Mouse (Mus musculus): ENCODE data around the gene Tmem47. TPM values are rescaled to one million over a fixed set of nuclear protein-coding genes. Genes with fewer than 3 reads are reported as not detected.

Gene Tmem47
- total and polyA plus RNA-seq, 3 experiments = not detected

DNA sequence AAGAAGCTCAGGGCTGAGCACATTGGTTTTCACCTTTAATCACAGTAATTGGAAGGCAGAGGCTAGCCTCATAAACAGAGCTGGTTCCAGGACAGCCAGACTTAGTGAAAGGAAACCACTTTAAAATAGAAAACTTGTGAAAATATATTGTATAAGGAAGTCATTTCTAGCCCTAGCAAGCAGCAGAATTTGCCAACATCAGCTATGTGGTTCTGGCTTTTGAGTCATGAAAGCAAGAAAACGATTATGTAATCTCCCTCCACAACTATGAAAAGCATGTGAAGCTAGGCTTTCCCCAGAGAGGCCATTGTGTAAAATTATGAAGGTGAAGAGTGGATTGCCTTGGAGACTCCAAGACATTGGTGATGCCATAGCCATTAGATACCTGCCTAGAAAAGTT lies 76.9 kb downstream of the Tmem47 start:
- H3K36me3 ChIP-seq (replicated peaks in 1 of 2; ENCODE audit: control insufficient read depth in 1 of 2, insufficient read depth in 1 of 2, low read length in 1 of 2) = no peaks in the 10 kb centered on the region
- no peak overlapping the region for H3K9ac ChIP-seq (ENCODE audit: insufficient read depth, low read depth)
- H3K9me3 ChIP-seq (replicated peaks; ENCODE audit: low read length) = no peaks in the 10 kb centered on the region
- H3K4me3 ChIP-seq (replicated peaks in 1 of 3; ENCODE audit: low read depth in 2 of 3, low read length in 2 of 3, poor library complexity in 1 of 3) = no peak overlapping the region
- H3K4me1 ChIP-seq (ENCODE audit: control insufficient read depth in 1 of 2, insufficient read depth in 2 of 2) = no peaks in the 10 kb centered on the region
- dilution Hi-C loops (cut with MboI; ENCODE audit: extremely low pct_ligation_motif_present, extremely low pct_unique_long_range_greater_than_20kb, low sequenced_read_pairs) = no loop called here
- no peak overlapping the region for H3K27ac ChIP-seq (ENCODE audit: insufficient read depth, low read depth)
- in situ Hi-C loops (cut with MboI; ENCODE audit: low pct_ligation_motif_present, low pct_unique_long_range_greater_than_20kb, low sequenced_read_pairs) = no loop called here
- H3K79me2 ChIP-seq (replicated peaks; ENCODE audit: control insufficient read depth, extremely low read depth, insufficient read depth, poor library complexity, severe bottlenecking) = no peaks in the 10 kb centered on the region
- H3K27me3 ChIP-seq (replicated peaks) = no peaks in the 10 kb centered on the region
- no peak overlapping the region for H3K4me2 ChIP-seq (ENCODE audit: insufficient read depth, low read depth, poor library complexity, severe bottlenecking)
- DNase-seq (ENCODE audit: extremely low read depth) = no peak
- TF ChIP-seq CTCF (conservative IDR thresholded peaks at IDR 0.05 in 1 of 2, IDR thresholded peaks at IDR 0.05 in 1 of 2; ENCODE audit: low read depth in 2 of 2, low read length in 2 of 2) (no peak), ELF1 (IDR thresholded peaks at IDR 0.05; ENCODE audit: low read depth, low read length) (no peak), MAZ (IDR thresholded peaks at IDR 0.05; ENCODE audit: low read depth, low read length) (no peak), HCFC1 (IDR thresholded peaks at IDR 0.05; ENCODE audit: low read depth, low read length) (no peak), USF1 (IDR thresholded peaks at IDR 0.05; ENCODE audit: low read depth, low read length) (no peak), ETS1 (conservative IDR thresholded peaks at IDR 0.05; ENCODE audit: low read depth, low read length) (no peak), CHD2 (IDR thresholded peaks at IDR 0.05; ENCODE audit: low read length) (no peak), ZC3H11A (IDR thresholded peaks at IDR 0.05; ENCODE audit: low read depth, low read length) (no peak), POLR2AphosphoS2 (IDR thresholded peaks at IDR 0.05; ENCODE audit: low read depth, low read length) (no peak), USF2 (conservative IDR thresholded peaks at IDR 0.05; ENCODE audit: low read depth, low read length) (no peak)

Data from CH12.LX (cell line).